Mouse (Mus musculus) CH12.LX (cell line): ENCODE data around the gene Arid5b.

ENCODE experiments used
- CTCF ChIP-seq, 2 experiments: IDR thresholded peaks in 1 of 2; conservative IDR thresholded peaks in 1 of 2; 2 replicates each; pipeline ENCODE4 v1.5.1; 2011 to 2012; ENCODE audit warnings: low read depth in 2 of 2, low read length in 2 of 2, improper control_type of control experiment in 1 of 2, inconsistent platforms in 1 of 2, mild to moderate bottlenecking in 1 of 2, moderate library complexity in 1 of 2
- ETS1 ChIP-seq: conservative IDR thresholded peaks from 2 replicates; pipeline ENCODE4 v1.6.1; 2012; ENCODE audit warnings: low read depth, mild to moderate bottlenecking, inconsistent platforms, low read length, improper control_type of control experiment, moderate library complexity
- MAZ ChIP-seq: IDR thresholded peaks from 2 replicates; pipeline ENCODE4 v1.6.1; 2012; ENCODE audit warnings: low read depth, mild to moderate bottlenecking, inconsistent platforms, low read length, improper control_type of control experiment, moderate library complexity
- POLR2A ChIP-seq: IDR thresholded peaks from 2 replicates; pipeline ENCODE4 v1.6.1; 2011; ENCODE audit warnings: low read depth, mild to moderate bottlenecking, improper control_type of control experiment, low read length
- UBTF ChIP-seq: IDR thresholded peaks from 2 replicates; pipeline ENCODE4 v1.6.1; 2012; ENCODE audit warnings: low read depth, mild to moderate bottlenecking, inconsistent platforms, low read length, improper control_type of control experiment, moderate library complexity

GRCm38 (mm10) chr10:68167118-68167517 is 111.4 kb downstream of the Arid5b start:
- no peak for TF ChIP-seq POLR2A
- no peak for TF ChIP-seq ETS1
- TF ChIP-seq MAZ = no peak
- no peak for TF ChIP-seq UBTF
- no peak for TF ChIP-seq CTCF (conservative IDR thresholded peaks at IDR 0.05 in 1 of 2, IDR thresholded peaks at IDR 0.05 in 1 of 2; ENCODE audit: low read depth in 2 of 2, low read length in 2 of 2)
